Mouse (Mus musculus) kidney, embryonic 16.5 days (tissue): ENCODE measurements around the gene Usp20. TPM values are rescaled to one million over a fixed set of nuclear protein-coding genes. Genes with fewer than 3 reads are reported as not detected.

ENCODE experiments used
- ATAC-seq: fragments of 200-750 bp; cut with Nextera tagmentation; 2 replicates; pipeline ENCODE4 v1.8.0; 2017; ENCODE audit warnings: moderate TSS enrichment; ENCODE audit not compliant: low FRiP score, low TSS enrichment
- H3K27ac ChIP-seq: fragments of 300-500 bp; sonication (generic); 2 replicates; pipeline ENCODE4 v1.5.1; 2014; ENCODE audit warnings: low read length
- H3K27me3 ChIP-seq: fragments of 300-500 bp; sonication (generic); 2 replicates; pipeline ENCODE4 v1.6.1; 2014; ENCODE audit warnings: low read length, control low read depth, mixed read lengths; ENCODE audit not compliant: insufficient read depth
- H3K36me3 ChIP-seq: fragments of 300-500 bp; sonication (generic); 2 replicates; pipeline ENCODE4 v1.6.1; 2014; ENCODE audit warnings: low read length, control low read depth, mixed read lengths; ENCODE audit not compliant: insufficient read depth
- H3K4me1 ChIP-seq: fragments of 300-500 bp; sonication (generic); 2 replicates; pipeline ENCODE4 v1.6.1; 2014; ENCODE audit warnings: low read length, control low read depth, mixed read lengths; ENCODE audit not compliant: insufficient read depth
- H3K4me2 ChIP-seq: fragments of 300-500 bp; sonication (generic); replicated peaks from 2 replicates; pipeline ENCODE4 v1.6.1; 2014; ENCODE audit warnings: low read depth, low read length
- H3K4me3 ChIP-seq: fragments of 300-500 bp; sonication (generic); 2 replicates; pipeline ENCODE4 v1.5.1; 2014; ENCODE audit warnings: mild to moderate bottlenecking, low read length
- H3K9ac ChIP-seq: fragments of 300-500 bp; sonication (generic); replicated peaks from 2 replicates; pipeline ENCODE4 v1.6.1; 2014; ENCODE audit warnings: low read length
- H3K9me3 ChIP-seq: fragments of 300-500 bp; sonication (generic); 2 replicates; pipeline ENCODE4 v1.6.1; 2016; ENCODE audit warnings: low read length, control low read depth
- WGBS: fragments of 180-500 bp; shearing (Covaris S2); extraction: QIAGEN DNeasy Blood & Tissue Kit; methylation state at CpG from one replicate; pipeline ENCODE4 v1.1.7; 2014; 5-methylcytosine and 5-hydroxymethylcytosine counted together
- polyA plus RNA-seq: library from polyadenylated mRNA; unstranded; fragments of >200 nt; fragmentation: Nextera tagmentation; extraction: Ambion mirVana; gene quantifications from 2 replicates; pipeline ENCODE4 v1.2.1, GENCODE M21; 2015

The Usp20 gene
- polyA plus RNA-seq, 1 experiment from 2014 or later: 22.6 TPM

DNA sequence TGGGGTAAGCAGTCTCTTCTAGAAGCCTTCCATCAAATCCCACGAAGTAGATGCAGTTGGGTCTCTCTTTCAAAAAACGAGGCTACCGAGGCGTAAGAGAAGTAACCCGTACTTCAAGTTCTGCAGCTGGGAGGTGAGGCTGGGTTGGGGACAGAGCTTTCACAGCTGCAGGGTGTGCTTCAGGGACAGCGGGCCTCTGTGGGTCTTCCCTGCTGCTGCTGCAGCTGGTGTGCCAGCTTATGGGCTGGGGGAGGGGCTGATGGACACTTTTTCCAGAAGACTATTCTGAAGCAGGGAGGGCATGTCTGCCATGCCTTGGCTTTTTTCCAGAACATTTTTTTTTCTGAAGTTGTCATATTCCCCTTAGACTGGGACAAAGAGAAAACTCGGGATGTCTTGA lies 945 bp downstream of the Usp20 start:
- Histone ChIP-seq H3K4me1 (peaks cover 22% of the 10 kb centered on the region), H3K4me2 (peak overlapping the region; percentile 76), H3K27me3 (no peaks in the 10 kb centered on the region), H3K9me3 (no peaks in the 10 kb centered on the region), H3K27ac (no peak overlapping the region; the same call in 1 of the 2 replicates), H3K9ac (peak overlapping the region; percentile 69), H3K36me3 (peaks cover 10% of the 10 kb centered on the region), H3K4me3 (peak overlapping the region; percentile 83)
- ATAC-seq: no peak
- WGBS: 41% methylated on average over 7 of the region's 7 CpGs

DNA sequence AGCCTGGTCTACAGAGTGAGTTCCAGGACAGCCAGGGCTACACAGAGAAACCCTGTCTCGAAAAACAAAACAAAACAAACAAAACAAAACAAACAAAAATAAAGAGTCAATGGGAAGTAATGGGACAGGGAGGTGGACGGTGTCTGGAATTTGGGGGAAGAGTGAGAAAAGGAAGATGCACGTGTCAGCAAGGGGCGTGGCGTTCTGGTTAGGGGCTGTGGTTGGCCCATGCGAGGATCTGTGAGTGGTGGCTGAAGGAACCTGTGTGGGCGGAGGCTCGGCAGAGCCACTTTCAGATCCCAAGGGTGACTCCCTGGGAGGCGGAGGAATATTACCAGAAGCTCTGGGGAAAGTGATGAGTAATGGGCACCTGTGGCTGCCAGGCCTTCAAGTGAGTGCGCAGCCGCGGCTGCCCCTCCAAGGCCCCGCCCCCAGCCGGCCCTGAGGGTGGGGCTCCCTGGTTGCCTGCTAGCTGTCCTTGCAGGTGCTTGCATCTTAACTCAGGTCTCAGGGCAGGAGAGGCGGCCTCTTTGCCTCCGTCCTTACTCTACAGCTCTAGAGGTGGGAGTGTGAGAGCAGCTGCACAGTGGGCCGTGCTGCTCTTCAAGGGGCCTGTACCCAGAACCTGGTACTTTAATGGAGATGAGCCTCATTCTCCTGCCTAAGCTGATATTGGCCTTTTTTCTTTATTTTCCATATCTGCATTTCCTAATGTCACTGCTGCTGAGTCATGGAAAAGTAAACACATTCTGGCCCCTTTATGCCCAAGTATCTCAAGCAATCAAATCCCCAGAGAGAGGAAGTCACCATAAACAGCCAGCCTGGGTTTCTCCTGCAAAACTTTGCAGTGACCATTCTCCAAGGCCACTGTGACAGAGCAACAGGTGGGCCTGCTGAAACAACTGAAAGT lies 3.3 kb downstream of the Usp20 start:
- ATAC-seq: no peak
- Histone ChIP-seq H3K4me2 (no peak overlapping the region), H3K9ac (0 out of 2 replicates have a peak overlapping the region, but pooled peaks have one; percentile 9), H3K4me3 (no peak overlapping the region), H3K27ac (no peak overlapping the region), H3K4me1 (peaks cover 22% of the 10 kb centered on the region), H3K36me3 (no peaks in the 10 kb centered on the region), H3K9me3 (no peaks in the 10 kb centered on the region), H3K27me3 (no peaks in the 10 kb centered on the region)
- WGBS: 24% methylated on average over 17 of the region's 17 CpGs

GRCm38 (mm10) chr2:30990221-30990620 lies 8.1 kb downstream of the Usp20 start:
- no peak for ATAC-seq
- H3K9ac ChIP-seq: no peak overlapping the region
- no peak overlapping the region for H3K4me2 ChIP-seq
- H3K27me3 ChIP-seq: no peaks in the 10 kb centered on the region
- H3K4me3 ChIP-seq: no peak overlapping the region
- 65% methylated on average over 9 of the region's 9 CpGs for WGBS
- no peaks in the 10 kb centered on the region for H3K9me3 ChIP-seq
- H3K36me3 ChIP-seq: no peaks in the 10 kb centered on the region
- no peak overlapping the region for H3K27ac ChIP-seq
- peaks cover 10% of the 10 kb centered on the region for H3K4me1 ChIP-seq

DNA sequence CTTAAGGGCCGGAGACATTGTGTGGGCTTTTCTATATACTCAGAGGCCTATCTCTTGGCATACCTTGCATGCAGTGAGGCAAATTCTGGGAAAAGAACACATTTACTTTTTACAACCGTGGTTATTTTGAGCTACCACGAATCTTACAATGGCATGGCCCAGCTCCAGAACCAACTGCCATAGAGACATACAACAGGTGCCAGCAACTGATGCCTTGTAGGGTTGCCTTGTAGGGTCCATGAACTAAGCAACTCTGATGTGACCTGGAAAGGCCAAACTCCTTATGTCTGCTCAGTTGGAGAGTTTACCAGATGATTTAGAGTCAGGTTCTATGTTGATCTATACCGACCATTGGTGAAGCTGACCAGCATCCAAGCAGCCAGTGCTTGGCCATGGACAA lies 12.8 kb downstream of the Usp20 start:
- no peak overlapping the region for H3K4me3 ChIP-seq
- H3K4me2 ChIP-seq: no peak overlapping the region
- H3K9me3 ChIP-seq: no peaks in the 10 kb centered on the region
- no peak overlapping the region for H3K9ac ChIP-seq
- H3K36me3 ChIP-seq: peaks cover 1% of the 10 kb centered on the region; the same call in 1 of the 2 replicates
- H3K4me1 ChIP-seq: peaks cover 6% of the 10 kb centered on the region
- 90% methylated on average over 4 of the region's 4 CpGs for WGBS
- H3K27me3 ChIP-seq: no peaks in the 10 kb centered on the region
- ATAC-seq: no peak
- H3K27ac ChIP-seq: no peak overlapping the region

- Histone ChIP-seq H3K9ac (no peak overlapping the region), H3K4me2 (no peak overlapping the region), H3K27ac (no peak overlapping the region), H3K4me1 (peaks cover 6% of the 10 kb centered on the region), H3K36me3 (peaks cover 6% of the 10 kb centered on the region; the same call in 1 of the 2 replicates), H3K27me3 (no peaks in the 10 kb centered on the region), H3K9me3 (no peaks in the 10 kb centered on the region), H3K4me3 (no peak overlapping the region)
- WGBS: 58% methylated on average over 11 of the region's 11 CpGs
- peak; percentile 51; the same call in 1 of the 2 replicates for ATAC-seq
Observed at GRCm38 (mm10) chr2:30995432-30995996, 13.4 kb downstream of the Usp20 start.

DNA sequence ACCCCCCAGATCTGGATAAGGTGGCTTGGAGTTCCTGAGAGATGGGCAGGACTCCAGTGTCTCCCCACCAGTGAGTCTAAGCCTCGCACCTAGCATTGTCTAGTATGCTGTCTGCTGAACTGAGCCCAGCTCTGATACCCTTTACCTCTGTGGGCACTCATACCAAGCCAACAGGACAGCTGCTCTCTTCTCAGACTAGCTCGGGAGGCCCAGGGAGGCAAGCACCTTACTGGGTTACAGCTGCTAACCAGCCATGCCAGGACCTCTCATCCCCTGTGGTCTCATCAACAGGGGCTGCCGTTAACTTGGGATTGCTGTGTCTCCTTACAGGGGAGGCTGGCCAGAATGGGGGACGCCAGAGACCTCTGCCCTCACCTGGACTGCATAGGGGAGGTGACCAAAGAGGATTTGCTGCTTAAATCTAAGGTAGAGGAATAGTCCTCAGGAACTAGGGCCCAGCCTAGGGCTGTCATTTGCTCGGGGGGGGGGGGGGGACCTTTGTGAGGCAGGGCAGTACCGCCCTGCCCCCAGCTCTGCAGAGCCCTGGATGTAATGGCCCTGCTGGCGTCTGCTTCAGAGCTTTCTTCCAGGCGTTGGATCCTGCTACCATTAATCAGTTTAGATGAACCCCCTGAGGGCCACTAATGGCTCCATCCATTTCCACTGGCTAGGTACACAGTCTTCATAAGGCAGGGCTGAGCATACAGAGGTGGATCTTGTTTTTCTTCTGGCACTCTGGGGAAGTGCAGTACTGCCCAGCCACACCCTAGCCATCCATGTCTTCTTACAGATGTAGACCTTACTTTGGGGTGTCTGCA lies 16.6 kb downstream of the Usp20 start:
- peaks cover 6% of the 10 kb centered on the region for H3K4me1 ChIP-seq
- H3K36me3 ChIP-seq: peaks cover 13% of the 10 kb centered on the region; the same call in 1 of the 2 replicates
- no peak; the same call in 1 of the 2 replicates for ATAC-seq
- H3K27me3 ChIP-seq: no peaks in the 10 kb centered on the region
- H3K4me3 ChIP-seq: no peak overlapping the region
- H3K27ac ChIP-seq: no peak overlapping the region
- no peak overlapping the region for H3K9ac ChIP-seq
- 60% methylated on average over 8 of the region's 8 CpGs for WGBS
- H3K9me3 ChIP-seq: no peaks in the 10 kb centered on the region
- no peak overlapping the region for H3K4me2 ChIP-seq

DNA sequence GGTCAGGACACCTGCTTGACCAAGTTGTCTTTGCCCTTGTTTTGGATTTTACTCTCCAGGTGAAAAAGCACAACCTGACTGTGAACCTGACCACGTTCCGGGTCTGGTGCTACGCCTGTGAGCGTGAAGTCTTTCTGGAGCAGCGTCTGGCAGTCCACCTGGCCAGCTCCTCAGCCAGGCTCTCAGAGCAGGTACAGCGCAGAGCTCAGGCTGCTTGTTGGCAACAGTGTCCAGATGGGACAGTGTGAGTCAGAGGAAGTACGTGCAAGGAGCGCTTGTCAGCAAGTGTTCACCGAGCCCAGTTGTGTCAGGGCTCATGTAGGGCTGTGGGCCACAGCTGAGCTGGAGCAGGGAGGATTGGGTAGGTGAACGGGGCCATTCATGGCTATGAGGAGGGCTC lies 20.8 kb downstream of the Usp20 start:
- no peak overlapping the region for H3K4me3 ChIP-seq
- no peak overlapping the region for H3K4me2 ChIP-seq
- H3K9ac ChIP-seq: no peak overlapping the region
- no peaks in the 10 kb centered on the region for H3K27me3 ChIP-seq
- H3K4me1 ChIP-seq: no peaks in the 10 kb centered on the region
- H3K27ac ChIP-seq: no peak overlapping the region
- ATAC-seq: no peak
- 90% methylated on average over 10 of the region's 10 CpGs for WGBS
- peaks cover 20% of the 10 kb centered on the region; the same call in 1 of the 2 replicates for H3K36me3 ChIP-seq
- no peaks in the 10 kb centered on the region for H3K9me3 ChIP-seq

- Histone ChIP-seq H3K4me1 (no peaks in the 10 kb centered on the region), H3K4me2 (no peak overlapping the region), H3K9me3 (no peaks in the 10 kb centered on the region), H3K27ac (no peak overlapping the region), H3K9ac (no peak overlapping the region), H3K27me3 (no peaks in the 10 kb centered on the region), H3K36me3 (peaks cover 14% of the 10 kb centered on the region; the same call in 1 of the 2 replicates), H3K4me3 (no peak overlapping the region)
- 73% methylated on average over 2 of the region's 2 CpGs for WGBS
- ATAC-seq: no peak
Observed at GRCm38 (mm10) chr2:31005453-31005852, 23.4 kb downstream of the Usp20 start.

- WGBS: 78% methylated on average over 5 of the region's 5 CpGs
Observed at GRCm38 (mm10) chr2:31006434-31006833, 24.4 kb downstream of the Usp20 start.

More at GRCm38 (mm10) chr2:31006434-31006833, 24.4 kb downstream of the Usp20 start:
- no peak for ATAC-seq
- Histone ChIP-seq H3K36me3 (peaks cover 17% of the 10 kb centered on the region; the same call in 1 of the 2 replicates), H3K4me2 (no peak overlapping the region), H3K27ac (no peak overlapping the region), H3K9me3 (no peaks in the 10 kb centered on the region), H3K4me1 (no peaks in the 10 kb centered on the region), H3K4me3 (no peak overlapping the region), H3K9ac (no peak overlapping the region), H3K27me3 (no peaks in the 10 kb centered on the region)
